Mouse (Mus musculus) heart, postnatal 25 days (tissue): Measurements from ENCODE around the gene Rgs17. TPM values are rescaled to one million over a fixed set of nuclear protein-coding genes. Genes with fewer than 3 reads are reported as not detected.

Source experiments
- total RNA-seq, 2 experiments: library from RNA; stranded (reverse); gene quantifications; 2 replicates each; pipeline ENCODE4 v1.2.3; 2021

Rgs17 gene
- total RNA-seq, 2 experiments from 2014 or later: 0.50 to 0.83 TPM

Other genes starting within 250 kb of the Rgs17 start
- 1 to 10 TPM in 1 of 2 experiments, under 1 TPM in 1; 0.55 to 1.9 TPM for gene Fbxo5, start 116.8 kb downstream of the Rgs17 start, total RNA-seq
- gene Mtrf1l, start 98.5 kb downstream of the Rgs17 start, total RNA-seq: 10 to 100 TPM in 1 of 2 experiments, 1 to 10 TPM in 1; 9.1 to 10.4 TPM